Mouse (Mus musculus): ENCODE results near the gene Omg. TPM values are rescaled to one million over a fixed set of nuclear protein-coding genes. Genes with fewer than 3 reads are reported as not detected.

Gene Omg
- polyA plus RNA-seq, 1 experiment from 2014 or later = 0.31 TPM

DNA sequence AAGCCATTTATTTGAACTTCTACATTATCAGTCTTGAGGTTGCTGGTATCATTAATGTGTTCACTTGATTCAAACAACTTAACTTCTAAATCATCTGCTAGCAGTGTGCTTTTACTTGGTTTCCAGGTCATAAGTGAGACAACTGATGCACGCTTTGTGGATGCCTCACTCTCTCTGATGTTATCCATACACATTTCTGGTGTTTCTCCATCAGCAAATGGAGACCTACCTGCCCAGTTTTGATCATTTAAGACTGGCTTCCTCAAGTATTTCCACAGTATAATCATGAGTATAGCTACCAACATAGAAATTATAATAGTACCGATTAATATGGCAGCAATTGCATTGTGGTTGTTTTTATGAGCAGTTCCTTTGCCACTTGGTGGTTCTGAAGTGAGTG is 11.9 kb upstream of the Omg start:
- no peak for ATAC-seq (ENCODE audit: insufficient number of reproducible peaks, insufficient read depth, low FRiP score, low read depth)
- no peak overlapping the region for H3K27ac ChIP-seq (replicated peaks in 1 of 2; ENCODE audit: control insufficient read depth in 1 of 2, insufficient read depth in 1 of 2, low read depth in 2 of 2, low read length in 2 of 2)
- H3K9me3 ChIP-seq (ENCODE audit: control insufficient read depth, low read length) = no peaks in the 10 kb centered on the region
- no peaks in the 10 kb centered on the region for H3K27me3 ChIP-seq (ENCODE audit: control insufficient read depth, insufficient read depth, low read length)
- no peaks in the 10 kb centered on the region for H3K4me1 ChIP-seq (ENCODE audit: control insufficient read depth in 2 of 2, insufficient read depth in 2 of 2, low read length in 2 of 2)
- H3K4me3 ChIP-seq (ENCODE audit: control insufficient read depth in 1 of 2, insufficient read depth in 1 of 2, low read depth in 1 of 2, low read length in 2 of 2) = no peak overlapping the region
- no peak overlapping the region for H3K9ac ChIP-seq (ENCODE audit: low read length)
- H3K36me3 ChIP-seq (ENCODE audit: control insufficient read depth, insufficient read depth, low read length) = no peaks in the 10 kb centered on the region
- WGBS = 94% methylated on average over 2 of the region's 2 CpGs
- no peak overlapping the region for H3K4me2 ChIP-seq (ENCODE audit: low read length)

DNA sequence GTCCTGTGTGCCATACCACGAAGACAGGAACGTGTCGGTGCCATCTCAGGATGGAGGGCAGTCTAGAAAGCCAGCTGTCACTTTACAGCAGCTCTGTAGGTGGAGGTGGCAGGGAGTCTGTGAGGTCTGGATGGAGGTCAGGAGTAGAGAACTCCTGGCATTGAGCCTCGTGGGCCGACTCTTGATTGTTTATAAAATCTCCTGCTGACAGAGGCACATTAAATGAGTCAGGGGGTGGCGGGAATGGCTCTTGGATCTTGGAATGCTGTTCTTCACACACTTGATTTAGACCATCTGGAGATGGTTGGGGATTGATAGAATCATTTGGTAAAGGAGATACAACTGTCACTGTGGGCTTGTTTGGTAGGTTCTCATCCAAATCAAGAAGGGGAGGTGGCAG is 11.4 kb upstream of the Omg start:
- Histone ChIP-seq H3K27me3 (ENCODE audit: control insufficient read depth, insufficient read depth, low read length) (no peaks in the 10 kb centered on the region), H3K4me1 (ENCODE audit: control insufficient read depth in 2 of 2, insufficient read depth in 2 of 2, low read length in 2 of 2) (no peaks in the 10 kb centered on the region), H3K4me3 (ENCODE audit: control insufficient read depth in 1 of 2, insufficient read depth in 1 of 2, low read depth in 1 of 2, low read length in 2 of 2) (no peak overlapping the region), H3K9me3 (ENCODE audit: control insufficient read depth, low read length) (no peaks in the 10 kb centered on the region), H3K27ac (replicated peaks in 1 of 2; ENCODE audit: control insufficient read depth in 1 of 2, insufficient read depth in 1 of 2, low read depth in 2 of 2, low read length in 2 of 2) (no peak overlapping the region), H3K4me2 (ENCODE audit: low read length) (no peak overlapping the region), H3K9ac (ENCODE audit: low read length) (no peak overlapping the region), H3K36me3 (ENCODE audit: control insufficient read depth, insufficient read depth, low read length) (no peaks in the 10 kb centered on the region)
- ATAC-seq (ENCODE audit: insufficient number of reproducible peaks, insufficient read depth, low FRiP score, low read depth) = no peak
- 77% methylated on average over 6 of the region's 6 CpGs for WGBS

DNA sequence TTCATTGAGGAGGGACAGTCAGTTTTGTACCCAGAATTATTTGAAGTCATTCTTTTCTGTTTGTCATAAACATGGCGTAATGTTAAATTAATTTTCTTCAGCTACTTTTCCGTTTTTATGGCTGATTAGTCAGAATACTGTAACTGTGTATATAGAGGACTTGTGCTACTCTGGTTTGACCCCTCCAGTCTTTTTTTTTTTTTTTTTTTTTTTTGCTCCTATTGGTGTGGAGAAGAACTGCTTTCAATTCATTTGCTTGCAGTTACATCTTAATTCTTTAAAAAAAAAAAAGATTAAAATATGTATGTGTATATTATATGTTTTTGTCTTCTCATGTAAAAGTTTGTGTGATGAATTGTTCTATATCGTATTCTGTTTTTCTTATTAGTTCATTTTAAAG is 8.1 kb upstream of the Omg start:
- Histone ChIP-seq H3K4me1 (ENCODE audit: control insufficient read depth in 2 of 2, insufficient read depth in 2 of 2, low read length in 2 of 2) (no peaks in the 10 kb centered on the region), H3K9ac (ENCODE audit: low read length) (no peak overlapping the region), H3K9me3 (ENCODE audit: control insufficient read depth, low read length) (no peaks in the 10 kb centered on the region), H3K4me2 (ENCODE audit: low read length) (no peak overlapping the region), H3K4me3 (ENCODE audit: control insufficient read depth in 1 of 2, insufficient read depth in 1 of 2, low read depth in 1 of 2, low read length in 2 of 2) (no peak overlapping the region), H3K27me3 (ENCODE audit: control insufficient read depth, insufficient read depth, low read length) (no peaks in the 10 kb centered on the region), H3K27ac (replicated peaks in 1 of 2; ENCODE audit: control insufficient read depth in 1 of 2, insufficient read depth in 1 of 2, low read depth in 2 of 2, low read length in 2 of 2) (no peak overlapping the region), H3K36me3 (ENCODE audit: control insufficient read depth, insufficient read depth, low read length) (no peaks in the 10 kb centered on the region)
- 94% methylated on average over 3 of the region's 3 CpGs for WGBS
- no peak for ATAC-seq (ENCODE audit: insufficient number of reproducible peaks, insufficient read depth, low FRiP score, low read depth)

DNA sequence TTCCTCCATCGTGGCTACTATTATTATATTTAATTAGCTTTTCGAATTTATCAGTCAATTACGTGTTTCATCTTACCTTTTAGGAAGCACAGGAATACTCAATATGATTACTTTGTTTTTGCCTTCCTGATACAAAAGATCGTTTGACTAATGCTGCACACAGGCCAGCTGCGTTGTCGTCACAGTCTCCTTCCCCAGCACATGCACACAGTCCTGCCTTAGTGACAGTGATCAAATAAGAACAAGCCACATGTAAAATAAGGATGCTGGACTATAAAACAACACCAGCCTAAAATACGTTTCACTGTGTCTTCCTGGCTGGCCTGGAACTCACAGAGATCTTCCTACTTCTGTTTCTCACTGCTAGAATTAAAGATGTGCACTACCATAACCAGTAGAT is 622 bp upstream of the Omg start:
- Histone ChIP-seq H3K9me3 (ENCODE audit: control insufficient read depth, low read length) (no peaks in the 10 kb centered on the region), H3K4me2 (ENCODE audit: low read length) (no peak overlapping the region), H3K27ac (replicated peaks in 1 of 2; ENCODE audit: control insufficient read depth in 1 of 2, insufficient read depth in 1 of 2, low read depth in 2 of 2, low read length in 2 of 2) (no peak overlapping the region), H3K9ac (ENCODE audit: low read length) (no peak overlapping the region), H3K27me3 (ENCODE audit: control insufficient read depth, insufficient read depth, low read length) (no peaks in the 10 kb centered on the region), H3K4me3 (ENCODE audit: control insufficient read depth in 1 of 2, insufficient read depth in 1 of 2, low read depth in 1 of 2, low read length in 2 of 2) (no peak overlapping the region), H3K4me1 (ENCODE audit: control insufficient read depth in 2 of 2, insufficient read depth in 2 of 2, low read length in 2 of 2) (no peaks in the 10 kb centered on the region), H3K36me3 (ENCODE audit: control insufficient read depth, insufficient read depth, low read length) (0 out of 2 replicates have a peak, but pooled peaks cover 3% of the 10 kb centered on the region)
- 89% methylated on average over 7 of the region's 7 CpGs for WGBS
- ATAC-seq (ENCODE audit: insufficient number of reproducible peaks, insufficient read depth, low FRiP score, low read depth) = no peak

DNA sequence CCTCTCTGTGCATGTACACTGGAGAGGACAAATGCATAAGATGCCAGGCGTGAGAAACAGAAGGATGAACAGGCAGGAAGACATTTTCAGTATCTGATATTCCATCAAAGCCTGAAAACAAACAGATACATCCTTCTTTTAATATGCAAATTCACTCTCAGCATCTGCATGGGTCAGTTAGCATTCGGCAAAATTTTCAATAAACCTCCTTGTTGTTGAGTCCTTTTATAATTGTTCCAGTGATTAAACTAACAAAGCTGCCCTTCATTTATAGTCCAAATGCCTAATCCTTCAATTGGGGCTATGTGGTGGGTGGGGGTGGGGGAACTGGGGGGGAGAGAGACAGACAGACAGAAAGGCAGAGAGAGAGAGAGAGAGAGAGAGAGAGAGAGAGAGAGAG is 967 bp downstream of the Omg start:
- no peaks in the 10 kb centered on the region for H3K27me3 ChIP-seq (ENCODE audit: control insufficient read depth, insufficient read depth, low read length)
- 73% methylated on average over 2 of the region's 2 CpGs for WGBS
- no peak overlapping the region for H3K27ac ChIP-seq (replicated peaks in 1 of 2; ENCODE audit: control insufficient read depth in 1 of 2, insufficient read depth in 1 of 2, low read depth in 2 of 2, low read length in 2 of 2)
- 0 out of 2 replicates have a peak, but pooled peaks cover 3% of the 10 kb centered on the region for H3K36me3 ChIP-seq (ENCODE audit: control insufficient read depth, insufficient read depth, low read length)
- no peak for ATAC-seq (ENCODE audit: insufficient number of reproducible peaks, insufficient read depth, low FRiP score, low read depth)
- no peak overlapping the region for H3K9ac ChIP-seq (ENCODE audit: low read length)
- H3K4me3 ChIP-seq (ENCODE audit: control insufficient read depth in 1 of 2, insufficient read depth in 1 of 2, low read depth in 1 of 2, low read length in 2 of 2) = no peak overlapping the region
- H3K4me2 ChIP-seq (ENCODE audit: low read length) = no peak overlapping the region
- no peaks in the 10 kb centered on the region for H3K9me3 ChIP-seq (ENCODE audit: control insufficient read depth, low read length)
- H3K4me1 ChIP-seq (ENCODE audit: control insufficient read depth in 2 of 2, insufficient read depth in 2 of 2, low read length in 2 of 2) = no peaks in the 10 kb centered on the region

DNA sequence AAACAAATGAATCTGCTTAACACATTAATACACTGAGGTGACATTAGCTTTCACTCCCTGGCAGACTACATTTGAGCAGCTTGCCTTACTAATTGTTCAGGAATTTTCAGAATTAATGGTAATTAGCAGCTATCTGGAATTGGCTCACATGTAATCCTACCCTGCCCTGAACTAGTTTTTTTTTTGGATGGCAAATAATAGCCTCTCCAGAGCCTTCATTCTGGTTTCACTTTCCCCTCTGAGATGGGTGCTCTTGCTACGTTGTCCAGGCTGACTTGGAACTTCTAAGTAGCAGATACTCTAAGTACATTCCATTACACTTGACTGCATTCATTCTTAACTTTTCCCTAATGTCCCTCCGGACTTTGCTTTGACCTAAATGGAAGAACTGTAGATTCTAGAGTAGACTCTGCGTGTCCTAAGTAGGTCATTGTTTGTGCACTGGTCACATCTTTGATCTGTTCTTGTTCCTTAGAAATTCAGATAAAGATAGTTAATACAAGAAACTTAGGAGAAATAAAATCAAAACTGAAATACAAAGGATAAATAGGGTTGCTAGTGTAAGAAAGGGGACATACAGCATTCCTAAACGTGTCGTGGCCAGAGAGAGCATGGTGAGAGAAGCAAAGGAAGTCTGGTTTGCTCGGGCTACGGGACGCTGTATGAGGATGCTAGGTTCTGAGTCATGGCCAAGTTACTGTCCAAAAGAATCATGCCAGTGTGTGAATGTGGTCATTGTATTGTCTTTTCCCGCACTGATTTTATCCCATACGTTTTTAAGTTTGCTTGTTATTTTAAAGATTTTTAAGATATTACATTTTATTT is 8.7 kb downstream of the Omg start:
- 62% methylated on average over 10 of the region's 10 CpGs for WGBS
- Histone ChIP-seq H3K9me3 (ENCODE audit: control insufficient read depth, low read length) (no peaks in the 10 kb centered on the region), H3K4me2 (ENCODE audit: low read length) (no peak overlapping the region), H3K4me1 (ENCODE audit: control insufficient read depth in 2 of 2, insufficient read depth in 2 of 2, low read length in 2 of 2) (peaks cover 0 to 6% of the 10 kb centered on the region in 2 experiments; a peak in 1 of 4 replicates), H3K4me3 (ENCODE audit: control insufficient read depth in 1 of 2, insufficient read depth in 1 of 2, low read depth in 1 of 2, low read length in 2 of 2) (no peak overlapping the region), H3K9ac (ENCODE audit: low read length) (no peak overlapping the region), H3K27ac (replicated peaks in 1 of 2; ENCODE audit: control insufficient read depth in 1 of 2, insufficient read depth in 1 of 2, low read depth in 2 of 2, low read length in 2 of 2) (no peak overlapping the region), H3K27me3 (ENCODE audit: control insufficient read depth, insufficient read depth, low read length) (no peaks in the 10 kb centered on the region), H3K36me3 (ENCODE audit: control insufficient read depth, insufficient read depth, low read length) (0 out of 2 replicates have a peak, but pooled peaks cover 4% of the 10 kb centered on the region)
- no peak for ATAC-seq (ENCODE audit: insufficient number of reproducible peaks, insufficient read depth, low FRiP score, low read depth)

DNA sequence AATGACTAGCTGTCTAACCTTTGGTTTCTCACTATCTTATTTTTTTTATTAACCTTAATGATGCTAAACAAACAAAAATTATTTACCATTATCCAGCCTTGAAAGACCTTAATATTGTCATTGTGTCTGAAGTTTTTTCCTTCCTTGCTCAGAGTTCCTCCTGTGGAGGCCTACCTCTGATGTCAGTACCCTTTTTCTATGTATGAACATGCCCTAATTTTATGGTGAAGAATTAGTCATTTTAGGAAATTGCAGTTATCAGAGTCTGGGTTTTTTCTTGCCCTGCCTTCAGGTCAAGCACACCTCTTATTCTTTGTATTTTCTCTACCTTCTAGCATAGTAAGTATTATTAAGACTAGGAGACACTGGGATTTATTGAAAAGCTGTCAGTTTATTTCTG is 19.2 kb downstream of the Omg start:
- ATAC-seq (ENCODE audit: insufficient number of reproducible peaks, insufficient read depth, low FRiP score, low read depth) = no peak
- H3K9ac ChIP-seq (ENCODE audit: low read length) = no peak overlapping the region
- H3K4me2 ChIP-seq (ENCODE audit: low read length) = no peak overlapping the region

More for the DNA sequence above, 19.2 kb downstream of the Omg start:
- peaks cover 31% of the 10 kb centered on the region for H3K36me3 ChIP-seq (ENCODE audit: control insufficient read depth, insufficient read depth, low read length)
- no peak overlapping the region for H3K4me3 ChIP-seq (ENCODE audit: control insufficient read depth in 1 of 2, insufficient read depth in 1 of 2, low read depth in 1 of 2, low read length in 2 of 2)
- no peak overlapping the region for H3K27ac ChIP-seq (replicated peaks in 1 of 2; ENCODE audit: control insufficient read depth in 1 of 2, insufficient read depth in 1 of 2, low read depth in 2 of 2, low read length in 2 of 2)
- H3K27me3 ChIP-seq (ENCODE audit: control insufficient read depth, insufficient read depth, low read length) = no peaks in the 10 kb centered on the region
- no peaks in the 10 kb centered on the region for H3K4me1 ChIP-seq (ENCODE audit: control insufficient read depth in 2 of 2, insufficient read depth in 2 of 2, low read length in 2 of 2)
- no peaks in the 10 kb centered on the region for H3K9me3 ChIP-seq (ENCODE audit: control insufficient read depth, low read length)

All from heart, embryonic 14.5 days (tissue).